Mouse (Mus musculus) embryonic facial prominence, embryonic 14.5 days (tissue): ENCODE results near the gene Afg1l. TPM values are rescaled to one million over a fixed set of nuclear protein-coding genes. Genes with fewer than 3 reads are reported as not detected.

ENCODE experiments used
- ATAC-seq: fragments of 200-750 bp; cut with Nextera tagmentation; 2 replicates; pipeline ENCODE4 v1.8.0; 2017; ENCODE audit warnings: low read depth, moderate number of reproducible peaks, moderate TSS enrichment
- DNase-seq: peaks from one replicate; pipeline ENCODE4 v3.0.0-alpha.2; 2015; ENCODE audit warnings: low spot score
- H3K27ac ChIP-seq: fragments of 300-500 bp; sonication (generic); replicated peaks from 2 replicates; pipeline ENCODE4 v1.5.1; 2014; ENCODE audit warnings: low read depth, mild to moderate bottlenecking, low read length, moderate library complexity
- H3K27me3 ChIP-seq: fragments of 300-500 bp; sonication (generic); replicated peaks from 2 replicates; pipeline ENCODE4 v1.6.1; 2014; ENCODE audit warnings: low read length; ENCODE audit not compliant: control insufficient read depth, insufficient read depth
- H3K36me3 ChIP-seq: fragments of 300-500 bp; sonication (generic); 2 replicates; pipeline ENCODE4 v1.6.1; 2014; ENCODE audit warnings: low read length, mixed read lengths; ENCODE audit not compliant: control insufficient read depth, insufficient read depth
- H3K4me1 ChIP-seq: fragments of 300-500 bp; sonication (generic); 2 replicates; pipeline ENCODE4 v1.6.1; 2014; ENCODE audit warnings: antibody characterized with exemption, low read length; ENCODE audit not compliant: control insufficient read depth, insufficient read depth
- H3K4me2 ChIP-seq: fragments of 300-500 bp; sonication (generic); 2 replicates; pipeline ENCODE4 v1.6.1; 2014; ENCODE audit warnings: low read depth, mild to moderate bottlenecking, low read length, moderate library complexity, mixed read lengths
- H3K4me3 ChIP-seq: fragments of 300-500 bp; sonication (generic); 2 replicates; pipeline ENCODE4 v1.5.1; 2014; ENCODE audit warnings: low read depth, mild to moderate bottlenecking, low read length
- H3K9ac ChIP-seq: fragments of 300-500 bp; sonication (generic); 2 replicates; pipeline ENCODE4 v1.6.1; 2014; ENCODE audit warnings: low read depth, mild to moderate bottlenecking, low read length, moderate library complexity, mixed read lengths
- H3K9me3 ChIP-seq: fragments of 300-500 bp; sonication (generic); 2 replicates; pipeline ENCODE4 v1.6.1; 2016; ENCODE audit warnings: low read length; ENCODE audit not compliant: control insufficient read depth
- WGBS: fragments of 180-500 bp; shearing (Covaris S2); extraction: QIAGEN DNeasy Blood & Tissue Kit; methylation state at CpG from one replicate; pipeline ENCODE4 v1.1.7; 2014; 5-methylcytosine and 5-hydroxymethylcytosine counted together
- polyA plus RNA-seq: library from polyadenylated mRNA; unstranded; fragments of >200 nt; fragmentation: Nextera tagmentation; extraction: Ambion mirVana; gene quantifications from 2 replicates; pipeline ENCODE4 v1.2.1, GENCODE M21; 2014

Gene Afg1l
- polyA plus RNA-seq, 1 experiment from 2014 or later: 6.8 TPM

DNA sequence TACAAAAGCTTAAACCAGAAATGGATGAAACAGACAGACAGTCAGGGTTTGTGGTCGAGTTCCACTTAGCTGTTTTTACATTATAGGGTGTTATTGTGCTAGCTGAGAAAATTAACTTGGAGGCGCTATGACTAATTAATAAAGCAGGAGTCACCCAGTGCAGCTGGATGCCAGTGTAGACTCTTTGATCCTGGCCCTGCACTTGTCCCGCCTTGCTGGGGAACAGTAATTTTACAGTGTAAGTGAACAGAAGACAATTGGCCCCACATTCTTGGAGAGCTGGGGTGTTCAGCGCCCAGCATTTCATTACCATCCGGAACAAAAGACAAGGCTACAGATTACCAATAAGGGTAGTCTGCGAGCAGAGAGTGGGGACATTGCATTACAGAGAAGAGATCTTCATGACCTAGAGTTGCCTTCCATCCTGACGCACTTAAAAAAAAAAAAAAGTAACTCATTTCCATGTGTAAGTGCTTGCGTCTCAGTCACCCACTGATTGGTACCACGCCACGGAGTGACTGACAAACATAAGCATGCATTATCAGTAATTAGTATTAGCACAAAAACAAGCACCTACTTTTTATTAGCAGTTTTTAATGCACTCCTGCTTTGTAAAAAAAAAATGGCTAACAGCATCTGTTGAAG lies 60.7 kb downstream of the Afg1l start:
- Histone ChIP-seq H3K4me1 (0 out of 2 replicates have a peak, but pooled peaks cover 3% of the 10 kb centered on the region), H3K9me3 (no peaks in the 10 kb centered on the region), H3K9ac (no peak overlapping the region), H3K27ac (no peak overlapping the region), H3K36me3 (no peaks in the 10 kb centered on the region), H3K27me3 (no peaks in the 10 kb centered on the region), H3K4me2 (no peak overlapping the region), H3K4me3 (no peak overlapping the region)
- WGBS: 44% methylated on average over 10 of the region's 10 CpGs
- ATAC-seq: no peak
- DNase-seq: no peak

DNA sequence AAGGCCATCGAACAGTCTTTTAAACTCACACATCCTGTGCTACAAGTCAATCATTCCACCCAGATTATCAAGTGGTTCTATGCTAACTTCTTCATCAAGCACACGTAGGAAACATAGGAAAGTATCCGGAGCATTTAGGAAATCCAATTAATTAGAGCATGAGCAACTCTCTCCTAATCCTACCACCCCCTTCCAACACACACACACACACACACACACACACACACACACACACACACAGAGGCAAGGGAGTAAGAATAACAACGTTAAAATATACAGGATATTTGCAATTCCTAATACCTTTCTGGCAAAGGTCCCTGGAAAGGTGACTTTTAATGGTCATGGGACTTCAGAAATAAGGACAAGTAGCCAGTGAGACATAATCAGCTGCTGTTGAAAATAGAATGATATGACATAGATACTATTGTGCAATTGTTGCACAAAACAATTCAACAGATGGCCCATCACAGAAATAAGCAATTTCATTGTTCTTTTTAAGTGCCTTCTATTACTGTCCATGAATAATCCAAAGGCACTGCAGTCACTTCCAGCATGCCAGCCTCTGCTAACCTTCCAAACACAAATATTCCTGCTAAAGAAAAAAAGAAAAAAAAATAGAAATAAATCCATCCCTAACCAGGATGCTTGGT lies 62.4 kb downstream of the Afg1l start:
- no peak for ATAC-seq
- no peaks in the 10 kb centered on the region for H3K36me3 ChIP-seq
- DNase-seq: no peak
- no peak overlapping the region for H3K27ac ChIP-seq
- H3K9ac ChIP-seq: no peak overlapping the region
- no peak overlapping the region for H3K4me3 ChIP-seq
- 69% methylated on average over 4 of the region's 4 CpGs for WGBS
- 0 out of 2 replicates have a peak, but pooled peaks cover 3% of the 10 kb centered on the region for H3K4me1 ChIP-seq
- H3K9me3 ChIP-seq: no peaks in the 10 kb centered on the region
- H3K4me2 ChIP-seq: no peak overlapping the region
- no peaks in the 10 kb centered on the region for H3K27me3 ChIP-seq

DNA sequence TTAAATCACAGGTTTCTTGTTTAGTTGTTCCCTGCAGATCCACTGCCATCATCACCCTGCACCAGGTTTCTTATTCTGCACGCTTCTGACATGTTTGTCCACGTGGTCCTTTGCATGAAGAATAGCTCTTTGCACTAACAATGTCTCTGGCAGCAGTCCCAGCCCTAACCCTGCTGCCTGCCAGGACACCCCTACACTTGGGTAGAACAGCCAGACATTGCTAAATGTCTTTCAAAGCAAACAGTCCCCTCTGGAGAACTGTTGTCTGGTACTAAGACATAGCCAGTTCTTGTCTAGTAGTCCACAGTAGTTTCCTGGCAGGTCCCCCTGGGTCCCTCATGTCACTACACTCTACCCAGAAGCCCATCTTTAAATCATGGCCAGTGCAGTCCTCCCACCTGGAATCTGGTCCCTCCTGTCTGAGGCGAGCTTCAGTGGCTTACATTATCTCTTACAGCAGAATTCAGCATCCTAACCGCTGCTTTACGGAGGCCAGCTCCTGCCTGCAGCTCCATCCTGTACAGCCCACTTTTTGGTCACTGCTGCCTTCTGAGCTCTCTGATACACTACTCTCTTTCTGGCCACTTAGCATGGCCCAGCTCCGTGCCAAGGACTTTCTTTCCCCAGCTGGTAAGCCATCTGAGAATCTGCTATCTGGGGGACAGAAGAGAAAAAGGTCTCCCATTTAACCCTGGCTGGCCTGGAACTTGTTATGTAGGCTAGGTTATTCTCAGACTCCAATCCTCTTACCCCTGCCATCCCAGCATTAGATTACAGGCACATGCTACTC lies 67.4 kb downstream of the Afg1l start:
- Histone ChIP-seq H3K36me3 (no peaks in the 10 kb centered on the region), H3K4me2 (no peak overlapping the region), H3K27ac (no peak overlapping the region), H3K4me3 (no peak overlapping the region), H3K9me3 (no peaks in the 10 kb centered on the region), H3K4me1 (no peaks in the 10 kb centered on the region), H3K9ac (no peak overlapping the region), H3K27me3 (no peaks in the 10 kb centered on the region)
- 72% methylated on average over 6 of the region's 6 CpGs for WGBS
- DNase-seq (peak; percentile 70), ATAC-seq (peak; percentile 55; the same call in 1 of the 2 replicates)

DNA sequence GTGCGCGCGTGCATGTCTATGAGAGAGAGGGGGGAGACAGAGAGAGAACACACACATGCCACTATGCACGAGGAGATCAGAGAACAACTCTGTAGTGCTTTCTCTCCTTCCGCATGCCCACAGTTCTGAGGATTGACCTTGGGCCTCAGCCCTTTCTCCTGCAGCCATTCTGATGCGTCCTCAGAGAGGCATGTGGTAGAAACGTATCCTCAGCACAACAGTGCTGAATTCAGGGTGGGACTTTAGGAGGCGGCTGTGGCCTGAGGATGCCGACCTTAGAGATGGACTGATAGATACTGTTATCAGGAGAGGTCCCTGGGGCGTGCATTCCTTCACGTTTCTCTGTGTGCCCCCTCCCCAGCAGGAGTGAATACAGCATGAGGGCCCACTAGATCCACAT lies 87.9 kb downstream of the Afg1l start:
- DNase-seq (no peak), ATAC-seq (no peak)
- no peak overlapping the region for H3K4me3 ChIP-seq
- WGBS: 72% methylated on average over 11 of the region's 11 CpGs
- no peaks in the 10 kb centered on the region for H3K9me3 ChIP-seq
- no peaks in the 10 kb centered on the region for H3K27me3 ChIP-seq
- no peak overlapping the region for H3K27ac ChIP-seq
- no peak overlapping the region for H3K9ac ChIP-seq
- H3K4me1 ChIP-seq: no peaks in the 10 kb centered on the region
- no peak overlapping the region for H3K4me2 ChIP-seq
- H3K36me3 ChIP-seq: no peaks in the 10 kb centered on the region

- DNase-seq (no peak), ATAC-seq (no peak)
- no peak overlapping the region for H3K4me2 ChIP-seq
- no peak overlapping the region for H3K4me3 ChIP-seq
- H3K27me3 ChIP-seq: no peaks in the 10 kb centered on the region
- no peaks in the 10 kb centered on the region for H3K9me3 ChIP-seq
- H3K36me3 ChIP-seq: no peaks in the 10 kb centered on the region
- no peaks in the 10 kb centered on the region for H3K4me1 ChIP-seq
- H3K27ac ChIP-seq: no peak overlapping the region
- H3K9ac ChIP-seq: no peak overlapping the region
Observed at GRCm38 (mm10) chr10:42388181-42388580, 90.2 kb downstream of the Afg1l start.

GRCm38 (mm10) chr10:42384946-42385644 lies 93.3 kb downstream of the Afg1l start:
- H3K4me2 ChIP-seq: no peak overlapping the region
- no peak overlapping the region for H3K9ac ChIP-seq
- DNase-seq (no peak), ATAC-seq (no peak)
- H3K27me3 ChIP-seq: no peaks in the 10 kb centered on the region
- WGBS: 59% methylated on average over 13 of the region's 13 CpGs
- H3K4me3 ChIP-seq: no peak overlapping the region
- no peaks in the 10 kb centered on the region for H3K36me3 ChIP-seq
- no peaks in the 10 kb centered on the region for H3K4me1 ChIP-seq
- no peaks in the 10 kb centered on the region for H3K9me3 ChIP-seq
- H3K27ac ChIP-seq: no peak overlapping the region

DNA sequence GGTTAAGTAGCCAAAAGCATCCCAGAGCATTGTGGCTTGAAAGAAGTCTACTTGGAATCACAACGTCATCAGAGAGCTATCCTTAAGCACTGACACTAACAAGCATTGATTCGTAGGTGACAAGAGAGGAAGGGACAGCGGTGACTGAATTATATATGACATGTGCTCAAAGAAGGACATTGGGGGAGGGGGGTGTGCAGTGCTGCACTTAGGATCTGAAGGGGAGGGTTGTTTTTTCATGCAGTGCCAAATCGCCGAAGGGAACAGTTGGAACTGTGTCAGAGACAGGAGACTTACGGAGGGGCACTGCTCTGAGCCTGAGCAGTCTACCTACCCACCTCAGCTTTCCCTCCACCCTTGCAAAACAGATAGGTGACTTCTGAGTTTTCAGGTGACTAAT lies 94.7 kb downstream of the Afg1l start:
- H3K4me3 ChIP-seq: no peak overlapping the region
- 58% methylated on average over 6 of the region's 6 CpGs for WGBS
- H3K9ac ChIP-seq: no peak overlapping the region
- H3K27ac ChIP-seq: no peak overlapping the region
- ATAC-seq: no peak
- H3K36me3 ChIP-seq: no peaks in the 10 kb centered on the region
- H3K9me3 ChIP-seq: no peaks in the 10 kb centered on the region
- DNase-seq: no peak
- no peaks in the 10 kb centered on the region for H3K27me3 ChIP-seq
- no peaks in the 10 kb centered on the region for H3K4me1 ChIP-seq
- no peak overlapping the region for H3K4me2 ChIP-seq

- Histone ChIP-seq H3K36me3 (no peaks in the 10 kb centered on the region), H3K9ac (no peak overlapping the region), H3K9me3 (peaks cover 5% of the 10 kb centered on the region; the same call in 1 of the 2 replicates), H3K27me3 (no peaks in the 10 kb centered on the region), H3K27ac (no peak overlapping the region), H3K4me1 (no peaks in the 10 kb centered on the region), H3K4me2 (no peak overlapping the region), H3K4me3 (no peak overlapping the region)
- DNase-seq: no peak
- WGBS: 81% methylated on average over 10 of the region's 10 CpGs
- no peak for ATAC-seq
Observed at GRCm38 (mm10) chr10:42364216-42364615, 114.1 kb downstream of the Afg1l start.
